Mouse (Mus musculus) neutrophil, adult 5-6 weeks (primary cell): Measurements from ENCODE around the gene Pcyox1. TPM values are rescaled to one million over a fixed set of nuclear protein-coding genes. Genes with fewer than 3 reads are reported as not detected.
"Not testable (repeated sequence)": the region's sequence is repeated elsewhere in the genome, so short reads cannot be mapped to it uniquely, and the experiment has no call there.

Experiments used
- ATAC-seq: fragments of 151-379, 151-347 bp; 2 replicates; pipeline ENCODE4 v1.8.0; 2017; ENCODE audit warnings: mild to moderate bottlenecking, moderate TSS enrichment; ENCODE audit not compliant: insufficient number of reproducible peaks, poor library complexity, low FRiP score, severe bottlenecking; ENCODE audit errors: extremely low read depth
- total RNA-seq: library from RNA; stranded (forward); fragments of 200-1000 nt; gene quantifications from 2 replicates; pipeline ENCODE4 v1.2.3, GENCODE M21; 2017

Pcyox1 gene
- total RNA-seq, 1 experiment from 2014 or later, result 14.5 TPM

DNA sequence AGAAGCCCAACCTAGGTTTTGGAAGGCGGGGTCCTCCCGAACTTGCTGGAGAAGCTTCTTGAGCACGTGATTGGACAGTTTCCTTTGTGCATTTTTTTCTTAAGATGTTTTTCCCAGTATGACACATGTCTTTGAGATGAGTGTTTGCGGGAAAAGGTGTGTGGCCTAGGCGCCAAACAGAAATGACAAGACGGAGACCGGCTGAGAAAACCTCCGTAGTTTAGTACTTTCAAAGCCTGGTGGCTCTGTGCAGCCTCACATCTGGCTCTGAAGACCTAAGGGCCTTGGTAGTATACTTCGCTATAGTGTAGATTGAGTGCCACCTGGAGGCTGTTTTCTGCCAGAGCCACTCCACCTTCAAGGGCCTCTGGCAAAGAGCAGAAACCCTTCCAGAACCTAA lies 4.0 kb upstream of the Pcyox1 start:
- ATAC-seq, result peak; percentile 70

GRCm38 (mm10) chr6:86399995-86400394 lies 3.0 kb upstream of the Pcyox1 start:
- ATAC-seq, result no peak

DNA sequence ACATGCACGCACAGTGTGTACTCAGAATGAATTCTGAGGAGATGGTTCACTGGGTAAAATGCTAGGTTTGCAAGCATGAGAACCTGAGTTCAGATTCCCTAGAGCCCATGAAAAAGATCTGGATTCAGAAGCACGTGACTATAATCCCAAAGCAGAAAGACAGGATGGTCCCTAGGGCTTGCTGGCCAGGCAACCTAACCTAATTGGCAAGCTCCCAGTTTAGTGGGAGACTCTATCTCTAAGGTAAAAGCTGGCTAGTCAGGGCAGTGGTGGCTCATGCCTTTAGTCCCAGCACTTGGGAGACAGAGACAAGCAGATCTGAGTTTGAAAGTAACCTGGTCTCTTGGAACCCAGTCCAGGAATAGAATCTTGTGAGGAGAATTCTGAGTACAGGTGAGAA lies 2.0 kb upstream of the Pcyox1 start:
- no peak for ATAC-seq

GRCm38 (mm10) chr6:86397257-86397980 lies 465 bp upstream of the Pcyox1 start:
- ATAC-seq, result no peak

DNA sequence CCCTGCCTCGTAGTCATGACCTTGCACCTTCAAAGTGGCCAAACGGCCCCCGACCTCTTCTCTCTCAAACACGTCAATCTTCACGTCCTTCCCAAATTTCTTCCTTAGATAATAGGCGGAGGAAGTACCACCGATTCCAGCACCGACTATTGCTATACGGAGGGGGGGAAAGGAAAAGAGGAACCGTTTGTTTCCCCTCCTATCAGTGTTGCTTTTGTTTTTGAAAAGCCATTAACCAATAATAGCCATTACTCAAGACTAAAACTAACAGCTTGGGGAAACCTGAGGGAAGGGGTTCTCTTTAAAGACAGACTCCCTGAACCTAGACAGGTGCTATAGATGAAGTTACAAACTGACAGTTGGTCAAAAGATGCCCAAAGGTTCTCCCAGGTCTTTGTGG lies 985 bp downstream of the Pcyox1 start:
- no peak for ATAC-seq

GRCm38 (mm10) chr6:86395021-86395420 lies 1.9 kb downstream of the Pcyox1 start:
- no peak for ATAC-seq

DNA sequence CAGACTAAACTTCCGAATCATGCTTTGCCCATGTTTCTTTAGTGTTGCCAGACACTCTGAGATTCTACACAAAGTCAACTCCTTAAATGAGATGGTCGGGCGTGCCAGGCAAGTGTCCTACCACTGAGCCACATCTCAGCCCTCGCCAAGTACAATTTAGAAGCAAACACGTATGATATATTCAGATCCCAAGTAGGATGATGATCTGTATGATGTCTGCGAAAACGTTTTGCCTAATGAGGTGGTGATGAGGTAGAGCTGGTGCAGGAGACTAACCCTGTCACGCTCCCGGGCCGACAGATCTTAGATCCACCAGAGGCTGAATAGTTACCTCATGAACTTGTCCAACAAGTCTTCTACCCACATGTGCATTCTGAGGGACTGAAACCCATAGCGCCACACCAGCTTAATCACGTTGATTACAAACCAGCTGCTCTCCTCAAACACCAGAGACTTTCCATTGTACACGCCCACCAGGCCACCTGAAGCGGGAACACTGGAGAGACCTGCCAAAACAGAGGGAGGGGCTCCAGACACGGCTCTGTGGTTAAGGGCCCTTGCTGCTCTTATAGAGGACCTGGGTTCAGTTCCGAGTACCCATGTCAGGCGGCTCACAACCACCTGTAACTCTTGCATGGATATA lies 2.8 kb downstream of the Pcyox1 start:
- no peak for ATAC-seq

- no peak for ATAC-seq
Measured at GRCm38 (mm10) chr6:86393187-86393586, 3.8 kb downstream of the Pcyox1 start.

GRCm38 (mm10) chr6:86391326-86391725 lies 5.6 kb downstream of the Pcyox1 start:
- ATAC-seq, result no peak

DNA sequence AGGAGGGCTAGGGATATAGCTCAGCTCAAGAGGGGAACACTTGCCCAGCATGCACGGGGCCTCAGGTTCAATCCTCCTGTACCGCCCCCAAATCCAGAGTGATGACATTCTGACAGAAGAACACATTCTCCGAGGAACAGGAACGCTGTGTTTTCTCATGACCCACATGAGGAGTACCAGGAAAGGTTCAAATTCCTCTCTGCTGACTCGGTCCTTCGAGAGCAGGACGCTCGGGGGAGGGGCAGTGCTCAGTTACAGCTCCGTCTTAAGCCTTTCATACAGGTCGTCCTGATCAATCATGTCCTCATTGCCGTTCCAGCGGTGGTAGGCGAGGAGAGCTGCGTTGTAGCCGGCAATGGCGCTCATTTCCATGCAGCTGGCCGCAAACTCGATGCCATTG lies 8.5 kb downstream of the Pcyox1 start:
- ATAC-seq, result no peak

GRCm38 (mm10) chr6:86387313-86387712 lies 9.6 kb downstream of the Pcyox1 start:
- no peak for ATAC-seq

DNA sequence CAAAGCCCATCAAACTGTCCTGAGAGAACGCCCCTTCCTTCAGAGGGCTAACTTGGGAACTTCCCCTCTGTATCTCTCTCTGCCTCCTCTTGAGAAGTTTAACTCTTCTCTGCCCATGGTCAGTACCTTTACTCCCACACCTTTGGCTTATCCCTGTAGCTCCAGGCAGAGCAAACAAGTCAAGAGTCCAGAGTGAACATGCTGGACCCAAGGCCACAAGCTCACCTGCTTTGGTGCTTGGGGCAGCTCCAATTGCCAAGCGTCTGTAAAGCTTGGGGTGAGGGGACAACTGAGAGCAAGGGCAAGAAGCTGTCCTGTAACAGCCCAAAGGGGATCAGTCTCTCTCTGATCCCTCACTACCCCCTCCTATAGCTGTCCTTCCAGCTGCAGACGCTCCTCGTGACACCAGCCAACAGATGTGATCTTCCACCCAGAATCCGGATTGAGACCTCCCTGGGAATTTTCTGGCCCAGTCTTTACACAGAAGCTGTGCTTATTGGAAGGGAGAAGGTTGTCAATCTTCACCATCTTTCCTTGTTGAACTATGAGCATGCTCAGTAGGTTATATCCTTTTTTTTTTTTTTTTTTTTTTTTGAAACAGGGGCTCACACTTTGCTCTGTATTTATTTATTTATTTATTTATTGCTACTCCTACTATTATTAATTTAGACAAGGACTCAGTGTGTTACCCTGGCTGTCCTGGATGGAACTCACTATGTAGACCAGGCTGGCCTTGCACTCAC lies 11.4 kb downstream of the Pcyox1 start:
- no peak for ATAC-seq

DNA sequence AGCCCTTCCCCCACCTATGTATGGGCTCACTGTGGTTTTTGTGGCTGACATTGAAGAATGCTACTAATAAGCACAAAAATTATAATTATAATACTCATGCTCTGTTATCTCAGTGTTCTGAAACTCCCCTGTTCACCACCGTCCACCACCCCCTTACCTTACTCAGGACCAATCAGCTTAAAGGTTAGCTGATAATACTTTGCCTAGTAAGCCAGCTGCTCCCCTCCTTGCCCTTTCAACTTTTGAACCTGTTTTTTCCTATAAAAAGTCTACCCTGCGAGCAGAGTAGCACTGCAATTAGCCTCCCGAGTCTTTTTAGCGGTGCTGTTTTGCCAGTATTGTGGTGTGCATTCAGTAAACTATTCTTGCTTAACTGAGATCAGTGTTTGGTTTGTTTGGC lies 12.3 kb downstream of the Pcyox1 start:
- no peak for ATAC-seq

- no peak for ATAC-seq
Measured at GRCm38 (mm10) chr6:86383370-86383769, 13.6 kb downstream of the Pcyox1 start.

GRCm38 (mm10) chr6:86382551-86382950 lies 14.4 kb downstream of the Pcyox1 start:
- ATAC-seq, result no peak

GRCm38 (mm10) chr6:86380112-86380511 lies 16.8 kb downstream of the Pcyox1 start:
- ATAC-seq, result not testable (repeated sequence)

GRCm38 (mm10) chr6:86378341-86378740 lies 18.6 kb downstream of the Pcyox1 start:
- no peak for ATAC-seq

DNA sequence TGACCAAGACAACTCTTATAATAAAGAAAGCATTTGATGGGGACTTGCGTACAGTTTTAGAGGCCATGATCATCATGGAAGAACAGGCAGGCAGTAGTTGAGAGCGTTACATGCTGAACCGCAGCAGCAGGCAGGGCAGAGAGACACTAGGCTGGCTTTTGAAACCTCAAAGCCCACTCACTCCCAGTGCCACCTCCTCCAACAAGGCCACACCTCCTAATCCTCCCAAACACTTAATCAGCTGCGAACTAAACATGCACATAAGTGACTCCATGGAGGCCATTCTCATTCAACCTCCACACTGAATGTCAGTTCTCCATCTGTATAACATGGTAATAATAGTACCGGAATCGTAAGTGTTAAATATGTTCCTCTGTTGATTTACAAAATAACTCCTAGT lies 23.4 kb downstream of the Pcyox1 start:
- no peak for ATAC-seq

- ATAC-seq, result no peak
Measured at GRCm38 (mm10) chr6:86371950-86372516, 24.9 kb downstream of the Pcyox1 start.
